Mouse (Mus musculus) heart, embryonic 13.5 days (tissue): Measurements from ENCODE around the gene Gm28047. TPM values are rescaled to one million over a fixed set of nuclear protein-coding genes. Genes with fewer than 3 reads are reported as not detected.
"Not testable (repeated sequence)": the region's sequence is repeated elsewhere in the genome, so short reads cannot be mapped to it uniquely, and the experiment has no call there.

Experiments used
- ATAC-seq: fragments of 200-750 bp; cut with Nextera tagmentation; 2 replicates; pipeline ENCODE4 v1.8.0; 2017; ENCODE audit warnings: moderate TSS enrichment; ENCODE audit not compliant: insufficient number of reproducible peaks, low FRiP score, low TSS enrichment; ENCODE audit errors: extremely low read depth
- H3K27ac ChIP-seq: fragments of 300-500 bp; sonication (generic); replicated peaks from 2 replicates; pipeline ENCODE4 v1.5.1; 2015; ENCODE audit warnings: moderate library complexity, mild to moderate bottlenecking, inconsistent platforms
- H3K27me3 ChIP-seq: fragments of 300-500 bp; sonication (generic); replicated peaks from 2 replicates; pipeline ENCODE4 v1.6.1; 2015; ENCODE audit warnings: mild to moderate bottlenecking, inconsistent platforms
- H3K36me3 ChIP-seq: fragments of 300-500 bp; sonication (generic); 2 replicates; pipeline ENCODE4 v1.6.1; 2015; ENCODE audit warnings: mild to moderate bottlenecking, inconsistent platforms
- H3K4me1 ChIP-seq: fragments of 300-500 bp; sonication (generic); 2 replicates; pipeline ENCODE4 v1.6.1; 2015; ENCODE audit warnings: inconsistent platforms
- H3K4me2 ChIP-seq: fragments of 300-500 bp; sonication (generic); 2 replicates; pipeline ENCODE4 v1.6.1; 2015; ENCODE audit warnings: inconsistent platforms, mild to moderate bottlenecking, moderate library complexity
- H3K4me3 ChIP-seq: fragments of 300-500 bp; sonication (generic); 2 replicates; pipeline ENCODE4 v1.5.1; 2015; ENCODE audit warnings: moderate library complexity, mild to moderate bottlenecking, inconsistent platforms
- H3K9ac ChIP-seq: fragments of 300-500 bp; sonication (generic); 2 replicates; pipeline ENCODE4 v1.6.1; 2015; ENCODE audit warnings: inconsistent platforms, mild to moderate bottlenecking, moderate library complexity
- H3K9me3 ChIP-seq: fragments of 300-500 bp; sonication (generic); 2 replicates; pipeline ENCODE4 v1.6.1; 2016; ENCODE audit warnings: inconsistent platforms
- WGBS: fragments of 180-500 bp; shearing (Covaris S2); methylation state at CpG from one replicate; pipeline ENCODE4 v1.1.7; 2015; ENCODE audit warnings: mixed read lengths; 5-methylcytosine and 5-hydroxymethylcytosine counted together
- polyA plus RNA-seq: library from polyadenylated mRNA; unstranded; fragments of >200 nt; fragmentation: Nextera tagmentation; extraction: Ambion mirVana; gene quantifications from 2 replicates; pipeline ENCODE4 v1.2.1, GENCODE M21; 2015

The Gm28047 gene
- polyA plus RNA-seq: 0.41 TPM in 1 of 2 replicates, not detected in the other

DNA sequence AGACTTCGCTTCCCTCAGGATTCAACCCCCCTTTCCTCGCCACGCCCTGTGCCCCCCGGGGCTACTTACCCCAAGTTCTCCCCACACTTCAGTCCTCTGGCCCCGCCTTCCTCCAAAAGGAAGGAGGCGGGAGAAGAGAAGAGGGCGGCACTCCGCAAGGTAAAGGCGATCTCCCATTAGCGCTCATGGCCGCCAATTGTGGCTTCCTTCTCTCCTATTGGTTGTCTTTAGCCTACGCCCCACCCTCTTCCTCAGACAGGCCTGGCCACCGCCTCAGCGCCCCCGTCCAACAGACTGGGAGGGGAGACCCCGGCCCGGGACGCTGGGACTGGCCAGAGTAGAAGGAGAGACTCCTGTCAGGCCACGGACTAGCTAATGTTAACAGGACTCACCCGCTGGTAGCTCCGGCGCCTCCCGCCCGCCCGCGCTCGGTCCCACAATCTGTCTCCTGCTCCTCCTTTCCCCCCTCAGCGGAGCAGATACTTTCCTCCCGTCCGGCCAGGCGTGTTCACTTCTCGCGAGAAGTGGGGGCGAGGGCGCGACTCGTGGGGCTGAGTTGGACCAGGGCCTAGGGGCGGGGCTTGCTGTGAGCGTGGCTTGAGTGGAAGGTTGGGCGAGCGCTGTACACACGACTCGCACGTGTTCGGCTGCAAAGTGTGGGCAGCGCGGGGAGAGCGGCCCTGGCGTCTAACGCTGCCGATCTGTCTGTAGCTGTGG is at the start of gene Gm28047, which contains the start of gene Atf7:
Gm28047 (minus strand) TSS at position 98 of the 717 bp plus-strand sequence.
Atf7 (minus strand) TSS at position 495 of the 717 bp plus-strand sequence.
- H3K9ac ChIP-seq: peak within 1 kb of the TSS; percentile 86
- H3K36me3 ChIP-seq: peaks cover 6% of the 10 kb centered on the region
- H3K9me3 ChIP-seq: no peaks in the 10 kb centered on the region
- no peaks in the 10 kb centered on the region for H3K27me3 ChIP-seq
- H3K4me1 ChIP-seq: peaks cover 27% of the 10 kb centered on the region
- under 1% methylated on average over 51 of the region's 51 CpGs for WGBS
- H3K4me2 ChIP-seq: peak within 1 kb of the TSS; percentile 72
- ATAC-seq: peak; percentile 98
- peak within 1 kb of the TSS; percentile 100 for H3K27ac ChIP-seq
- H3K4me3 ChIP-seq: peak within 1 kb of the TSS; percentile 70

DNA sequence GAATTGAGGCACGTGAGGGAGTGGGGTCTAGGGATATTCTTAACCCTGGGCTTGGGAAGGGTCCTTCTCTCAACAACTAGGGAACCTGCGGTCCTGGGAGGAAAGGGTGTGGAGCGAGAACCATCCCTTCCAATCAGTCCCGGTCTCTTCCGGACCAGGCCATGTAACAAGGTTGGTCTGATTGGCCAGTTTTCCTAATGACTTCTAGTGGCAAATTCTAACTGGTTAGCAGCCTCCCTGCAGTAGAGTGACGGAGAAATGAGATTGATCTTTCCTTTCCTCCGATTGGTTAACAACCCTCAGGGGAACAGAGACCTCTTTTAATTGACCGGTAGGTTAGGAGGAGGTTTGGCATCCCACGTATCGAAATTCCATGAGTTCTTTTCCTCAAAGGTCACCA is 48.7 kb upstream of the Gm28047 start:
- H3K36me3 ChIP-seq: peaks cover 11% of the 10 kb centered on the region
- peak overlapping the region; percentile 88 for H3K4me2 ChIP-seq
- H3K9me3 ChIP-seq: no peaks in the 10 kb centered on the region
- peak overlapping the region; percentile 79 for H3K4me3 ChIP-seq
- peak overlapping the region; percentile 100 for H3K27ac ChIP-seq
- 0 out of 2 replicates have a peak, but pooled peaks have one; percentile 17 for ATAC-seq
- H3K9ac ChIP-seq: peak overlapping the region; percentile 95
- H3K27me3 ChIP-seq: no peaks in the 10 kb centered on the region
- peaks cover 44% of the 10 kb centered on the region for H3K4me1 ChIP-seq
- WGBS: 2% methylated on average over 10 of the region's 10 CpGs

DNA sequence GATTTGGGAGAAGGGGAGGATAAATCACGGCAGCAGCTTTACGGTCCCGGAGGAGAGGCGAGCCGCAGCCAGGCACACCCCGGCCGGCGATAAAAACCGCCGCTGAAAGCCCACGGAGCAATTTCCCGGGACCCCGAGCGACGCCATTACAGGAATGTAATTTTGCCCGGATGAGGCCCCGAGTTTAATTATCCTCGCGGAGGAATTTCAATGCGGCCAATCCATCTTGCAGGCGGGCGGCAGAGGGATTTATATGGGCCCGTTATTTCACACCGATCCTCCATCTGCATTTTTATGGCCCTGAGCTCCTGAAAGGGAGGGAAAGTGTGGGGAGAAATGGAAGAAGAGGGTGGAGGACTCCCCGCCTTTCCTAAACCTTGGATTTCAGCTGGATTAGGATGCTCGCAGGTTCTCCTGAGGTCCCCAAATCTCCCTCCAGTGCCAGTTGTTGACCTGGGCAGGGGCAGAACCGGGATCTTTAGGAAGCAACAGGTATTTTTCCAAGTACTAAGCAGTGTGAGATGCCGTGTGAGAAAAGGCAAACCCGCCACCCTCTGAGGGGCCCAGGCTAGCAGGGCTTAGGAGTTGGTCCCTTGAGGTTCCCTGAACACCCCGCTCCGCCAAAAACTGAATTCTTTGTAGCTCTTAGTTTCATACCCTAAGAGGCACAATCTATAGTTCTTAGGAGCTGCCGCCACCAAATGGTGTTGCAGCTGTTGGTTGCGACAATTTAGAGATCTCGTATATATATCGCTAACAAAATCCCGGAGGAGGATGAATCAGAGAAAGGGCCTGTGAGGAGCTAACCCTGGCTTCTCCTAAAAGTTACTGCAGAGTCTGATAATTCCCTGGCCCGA is 47.6 kb upstream of the Gm28047 start, which contains the start of gene Atp5g2:
Atp5g2 (minus strand) TSS at position 138 of the 857 bp plus-strand sequence.
- H3K4me1 ChIP-seq: peaks cover 47% of the 10 kb centered on the region
- H3K27ac ChIP-seq: peak within 1 kb of the TSS; percentile 100
- H3K4me3 ChIP-seq: peak within 1 kb of the TSS; percentile 79
- no peaks in the 10 kb centered on the region for H3K27me3 ChIP-seq
- no peak for ATAC-seq
- H3K9me3 ChIP-seq: no peaks in the 10 kb centered on the region
- H3K9ac ChIP-seq: peak within 1 kb of the TSS; percentile 95
- H3K36me3 ChIP-seq: peaks cover 21% of the 10 kb centered on the region
- H3K4me2 ChIP-seq: peak within 1 kb of the TSS; percentile 88
- 4% methylated on average over 37 of the region's 37 CpGs for WGBS

DNA sequence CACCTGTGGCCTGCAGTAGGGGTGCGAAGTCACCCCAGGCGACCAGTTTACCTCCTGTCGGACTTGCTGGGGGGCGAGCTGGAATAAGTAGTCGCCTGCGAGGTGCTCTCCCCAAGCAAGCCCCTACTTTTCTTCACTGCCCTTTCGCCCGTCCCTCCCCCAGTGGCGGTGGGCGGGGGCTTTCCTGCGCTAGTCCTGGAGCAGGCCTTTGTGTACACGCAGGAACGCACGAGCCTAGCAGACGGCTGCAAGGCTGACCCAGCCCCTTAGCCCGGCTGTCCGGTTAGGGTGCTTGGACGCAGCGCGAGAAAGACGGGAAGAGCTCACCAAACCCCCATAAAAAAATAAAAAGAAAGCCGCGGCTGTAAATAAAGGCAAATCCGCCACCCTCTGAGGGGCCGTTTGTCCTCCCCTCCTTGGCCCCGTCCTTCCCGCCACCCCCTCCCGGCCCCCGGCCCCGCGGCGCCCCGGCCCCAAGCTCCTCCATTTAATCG is 46.9 kb upstream of the Gm28047 start:
- peak overlapping the region; percentile 95 for H3K9ac ChIP-seq
- H3K27me3 ChIP-seq: no peaks in the 10 kb centered on the region
- H3K36me3 ChIP-seq: peaks cover 28% of the 10 kb centered on the region
- no peaks in the 10 kb centered on the region for H3K9me3 ChIP-seq
- peak overlapping the region; percentile 100 for H3K27ac ChIP-seq
- H3K4me2 ChIP-seq: peak overlapping the region; percentile 88
- peak overlapping the region; percentile 79 for H3K4me3 ChIP-seq
- H3K4me1 ChIP-seq: peaks cover 47% of the 10 kb centered on the region
- under 1% methylated on average over 33 of the region's 34 CpGs for WGBS
- peak; percentile 47; the same call in 1 of the 2 replicates for ATAC-seq

DNA sequence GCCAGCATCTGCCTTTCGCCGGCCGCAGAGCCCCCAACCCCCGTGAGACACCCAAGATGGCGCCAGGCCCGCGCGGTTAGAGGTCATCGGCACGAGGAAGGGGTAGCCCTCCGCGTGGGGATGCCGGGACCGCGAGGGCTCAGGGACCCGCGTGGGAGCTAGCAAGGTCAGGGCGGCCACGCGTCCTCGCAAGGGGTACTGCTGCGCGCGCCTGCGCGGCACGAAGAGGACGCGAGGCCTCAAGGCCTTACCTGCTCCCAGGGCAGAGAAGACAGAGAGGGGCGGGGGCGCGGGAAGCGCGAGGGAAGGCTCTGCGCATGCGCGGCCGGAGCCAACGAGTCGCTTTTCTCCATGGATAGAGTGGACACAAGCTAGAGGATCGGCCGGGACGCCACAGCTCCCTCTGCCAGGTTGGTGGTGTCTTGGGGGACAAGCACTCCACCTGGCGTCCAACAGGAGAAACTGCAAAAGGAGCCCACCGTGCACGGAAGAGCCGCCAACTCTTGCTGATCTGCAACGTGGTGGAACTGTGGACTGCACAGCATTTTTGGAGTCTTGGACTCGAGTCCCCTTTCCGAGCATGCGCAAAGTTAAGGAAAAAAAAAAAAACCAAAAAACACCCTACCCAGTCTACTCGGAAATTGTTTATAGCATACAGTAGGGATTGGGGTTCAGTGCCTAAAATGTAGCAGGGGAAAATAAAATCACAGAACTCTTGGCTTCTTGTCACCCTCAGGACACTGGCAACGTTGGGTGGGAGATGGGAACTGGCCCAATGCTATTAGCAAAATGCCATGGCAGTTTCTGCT is 46.1 kb upstream of the Gm28047 start:
- H3K36me3 ChIP-seq: peaks cover 36% of the 10 kb centered on the region
- H3K27me3 ChIP-seq: no peaks in the 10 kb centered on the region
- peak; percentile 93 for ATAC-seq
- H3K9ac ChIP-seq: peak overlapping the region; percentile 98
- peak overlapping the region; percentile 88 for H3K4me2 ChIP-seq
- peak overlapping the region; percentile 79 for H3K4me3 ChIP-seq
- no peaks in the 10 kb centered on the region for H3K9me3 ChIP-seq
- peak overlapping the region; percentile 100 for H3K27ac ChIP-seq
- H3K4me1 ChIP-seq: peaks cover 47% of the 10 kb centered on the region
- under 1% methylated on average over 53 of the region's 53 CpGs for WGBS

DNA sequence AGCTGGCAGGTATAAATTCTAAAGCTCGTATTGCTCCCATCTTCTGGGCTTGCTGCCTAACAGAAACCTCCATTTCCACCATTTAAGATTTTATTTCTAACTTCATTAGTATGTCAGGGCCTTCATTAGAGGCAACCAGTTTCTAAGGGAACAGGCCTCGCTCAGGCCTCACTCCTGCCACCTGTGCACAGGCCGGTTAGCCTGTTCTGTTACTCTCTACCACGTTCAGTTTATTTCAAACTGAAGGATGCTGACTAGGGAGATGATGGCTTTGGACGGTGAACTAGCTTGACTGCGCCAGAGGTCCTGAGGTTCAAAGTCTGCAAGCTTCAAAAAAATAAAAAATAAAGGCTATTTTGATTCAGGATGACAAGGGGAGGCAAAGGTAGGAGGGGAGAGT is 45.4 kb upstream of the Gm28047 start:
- H3K4me3 ChIP-seq: peak overlapping the region; percentile 79
- H3K9me3 ChIP-seq: no peaks in the 10 kb centered on the region
- peaks cover 42% of the 10 kb centered on the region for H3K36me3 ChIP-seq
- peak overlapping the region; percentile 88 for H3K4me2 ChIP-seq
- H3K4me1 ChIP-seq: peaks cover 47% of the 10 kb centered on the region
- ATAC-seq: no peak
- peak overlapping the region; percentile 100 for H3K27ac ChIP-seq
- 10% methylated on average over 6 of the region's 6 CpGs for WGBS
- H3K9ac ChIP-seq: peak overlapping the region; percentile 98
- no peaks in the 10 kb centered on the region for H3K27me3 ChIP-seq

DNA sequence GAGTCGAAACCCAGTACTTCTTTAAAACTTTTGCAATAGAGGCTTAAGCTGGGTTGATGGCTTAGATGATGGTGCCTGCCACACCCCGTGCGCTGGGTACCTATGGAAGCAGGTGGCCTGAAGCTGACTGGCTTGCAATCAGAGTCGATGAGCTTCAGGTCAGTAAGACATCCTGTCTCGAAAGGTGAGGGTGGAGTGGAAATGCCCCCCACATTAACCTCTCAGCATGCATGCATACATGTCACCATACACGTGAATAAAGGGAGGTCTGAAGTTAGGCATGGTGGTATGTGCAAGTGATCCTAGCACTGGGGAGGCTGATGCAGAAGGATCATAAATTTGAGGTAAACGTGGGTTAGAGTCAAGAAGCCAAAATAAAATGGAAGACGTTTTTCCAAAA is 44.7 kb upstream of the Gm28047 start:
- Histone ChIP-seq H3K27ac (no peak overlapping the region), H3K36me3 (peaks cover 50% of the 10 kb centered on the region)
- WGBS: 82% methylated on average over 8 of the region's 8 CpGs

DNA sequence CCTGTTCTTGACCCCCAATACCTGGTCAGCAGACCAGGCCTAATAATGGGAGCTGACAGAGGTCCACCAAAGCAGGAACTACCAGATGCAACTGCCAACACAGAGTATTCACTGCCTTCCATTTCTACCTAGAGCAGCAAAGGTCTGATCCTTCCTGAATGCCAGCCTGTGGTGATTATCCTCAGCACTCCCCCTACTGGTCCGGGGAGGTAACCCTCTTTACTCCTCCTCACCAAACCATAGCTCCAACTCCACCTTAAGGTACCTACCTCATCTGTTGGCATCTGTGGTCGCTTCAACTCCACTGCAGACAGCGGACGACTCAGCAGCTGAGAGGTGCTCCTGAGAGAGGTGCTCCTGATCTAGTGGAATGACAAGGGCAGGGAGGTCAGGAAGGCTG is 40.6 kb upstream of the Gm28047 start:
- Histone ChIP-seq H3K36me3 (peaks cover 90% of the 10 kb centered on the region), H3K4me2 (no peak overlapping the region), H3K27me3 (no peaks in the 10 kb centered on the region), H3K27ac (no peak overlapping the region; the same call in 1 of the 2 replicates), H3K4me3 (no peak overlapping the region), H3K9me3 (no peaks in the 10 kb centered on the region), H3K9ac (no peak overlapping the region; the same call in 1 of the 2 replicates), H3K4me1 (peaks cover 21% of the 10 kb centered on the region)
- WGBS: 39% methylated on average over 4 of the region's 4 CpGs
- ATAC-seq: no peak

More for the DNA sequence above, 44.7 kb upstream of the Gm28047 start:
- peak overlapping the region; percentile 79 for H3K4me3 ChIP-seq
- H3K27me3 ChIP-seq: no peaks in the 10 kb centered on the region
- H3K4me1 ChIP-seq: peaks cover 47% of the 10 kb centered on the region
- no peaks in the 10 kb centered on the region for H3K9me3 ChIP-seq
- no peak for ATAC-seq
- H3K9ac ChIP-seq: peak overlapping the region; percentile 98
- peak overlapping the region; percentile 88 for H3K4me2 ChIP-seq

DNA sequence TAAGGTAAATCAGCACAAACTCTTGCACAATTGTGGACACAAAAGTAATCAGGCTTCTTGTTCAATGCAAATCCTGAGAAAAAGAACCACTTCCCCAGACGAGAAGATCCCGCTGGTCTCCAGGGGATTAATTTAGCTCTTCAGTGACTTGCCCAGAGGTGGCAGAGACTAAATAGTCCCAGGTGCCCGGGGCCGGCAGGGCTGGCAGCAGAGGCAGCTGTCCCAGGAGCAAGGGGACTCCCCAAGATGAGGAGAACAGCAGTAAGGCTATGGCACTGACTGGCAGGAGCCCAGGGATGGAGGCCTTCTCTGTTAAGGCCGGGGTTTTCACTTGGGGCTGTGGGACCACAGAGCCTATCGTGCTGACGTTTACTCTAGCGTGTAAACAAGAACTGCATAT is 39.0 kb upstream of the Gm28047 start:
- Histone ChIP-seq H3K36me3 (peaks cover 92% of the 10 kb centered on the region), H3K4me1 (peaks cover 18% of the 10 kb centered on the region), H3K27ac (no peak overlapping the region), H3K9ac (0 out of 2 replicates have a peak overlapping the region, but pooled peaks have one; percentile 19), H3K27me3 (no peaks in the 10 kb centered on the region), H3K4me2 (no peak overlapping the region), H3K9me3 (no peaks in the 10 kb centered on the region), H3K4me3 (no peak overlapping the region)
- ATAC-seq: no peak
- 89% methylated on average over 8 of the region's 8 CpGs for WGBS

DNA sequence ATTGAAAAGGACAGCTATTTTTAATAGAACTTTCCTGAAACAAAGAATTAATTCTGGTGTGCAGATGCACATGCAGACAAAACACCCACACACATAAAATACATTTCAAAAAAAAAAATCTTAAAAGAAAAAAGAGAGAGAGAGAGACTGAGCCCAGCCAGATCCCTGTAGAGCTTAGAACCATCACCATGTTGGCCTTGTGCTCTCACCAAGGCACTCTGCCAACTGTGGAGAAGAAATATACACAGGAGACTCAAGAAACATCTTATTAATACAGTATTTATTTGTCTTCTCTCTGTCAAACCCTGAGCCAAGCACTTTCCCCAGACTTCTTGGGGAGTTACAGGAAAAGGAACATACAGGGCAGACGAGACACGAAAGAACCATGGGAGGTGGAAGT is 37.7 kb upstream of the Gm28047 start:
- not testable (repeated sequence) for H3K27ac ChIP-seq, H3K4me2 ChIP-seq, H3K9me3 ChIP-seq, H3K9ac ChIP-seq, ATAC-seq, H3K27me3 ChIP-seq, H3K4me3 ChIP-seq
- WGBS: 83% methylated on average over 1 of the region's 2 CpGs
- peaks cover 24% of the 10 kb centered on the region for H3K4me1 ChIP-seq
- H3K36me3 ChIP-seq: peaks cover 81% of the 10 kb centered on the region
